Mouse (Mus musculus): Measurements from ENCODE around the gene Unc119b.
"Not testable (repeated sequence)": the region's sequence is repeated elsewhere in the genome, so short reads cannot be mapped to it uniquely, and the experiment has no call there.

The Unc119b gene

DNA sequence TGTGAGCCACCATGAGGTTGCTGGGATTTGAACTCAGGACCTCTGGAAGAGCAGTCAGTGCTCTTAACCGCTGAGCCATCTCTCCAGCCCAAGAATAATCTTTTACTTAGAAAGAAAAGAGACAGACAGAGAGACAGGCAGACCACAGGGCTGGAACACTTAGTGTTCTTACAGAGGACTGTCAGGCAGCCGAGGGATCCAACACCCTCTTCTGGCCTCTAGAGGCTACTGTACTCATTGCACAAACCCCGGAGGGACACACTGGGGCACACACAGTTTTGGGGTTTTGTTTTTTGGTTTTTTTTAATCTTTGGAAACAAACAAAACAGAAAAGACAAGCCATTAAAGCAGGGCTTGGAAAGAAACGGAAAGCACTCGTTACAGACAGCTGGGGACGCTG lies 5.4 kb downstream of the Unc119b start:
- DNase-seq, result no peak

GRCm38 (mm10) chr5:115127421-115128179 lies 7.2 kb downstream of the Unc119b start:
- DNase-seq, result no peak

DNA sequence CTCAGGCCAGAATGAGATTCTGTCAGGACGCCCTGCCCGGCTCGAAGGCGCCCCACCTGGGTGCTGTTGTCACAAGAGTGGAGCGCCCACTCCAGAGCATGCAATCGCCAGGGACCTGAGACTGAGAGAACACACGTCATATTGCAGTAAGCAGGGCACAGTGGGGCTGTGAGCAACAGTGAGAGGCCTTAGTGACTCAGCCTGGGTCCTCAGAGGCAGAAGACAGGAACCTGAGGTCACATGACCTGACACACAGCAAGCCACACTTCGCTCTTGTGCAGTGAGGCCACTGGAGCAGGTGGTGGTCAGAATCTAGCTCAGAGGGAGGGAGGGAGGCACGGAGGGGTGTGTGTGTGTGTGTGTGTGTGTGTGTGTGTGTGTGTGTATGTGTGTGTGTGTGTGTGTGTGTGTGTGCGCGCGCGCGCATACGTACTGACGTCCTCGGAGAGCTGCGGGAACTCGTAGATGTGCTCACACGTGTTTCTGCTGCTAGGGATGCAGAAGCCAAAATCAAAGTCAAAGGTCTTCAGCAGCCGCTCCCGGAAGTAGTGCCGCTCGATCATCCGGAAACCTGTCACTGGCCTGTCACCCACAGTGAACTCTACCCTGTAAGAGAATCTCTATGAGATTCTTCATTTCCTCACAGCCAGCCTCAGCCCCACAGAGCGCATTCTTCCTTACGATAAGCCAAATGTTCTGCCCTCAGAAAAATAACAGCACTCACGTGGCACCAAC lies 8.0 kb downstream of the Unc119b start:
- DNase-seq, result no peak

- DNase-seq, result peak; percentile 88
These were observed 9.4 kb downstream of the Unc119b start for GRCm38 (mm10) chr5:115125211-115125871.

- no peak for DNase-seq
These were observed 10.1 kb downstream of the Unc119b start for GRCm38 (mm10) chr5:115124690-115125089.

- DNase-seq, result peak; percentile 45
These were observed 13.8 kb downstream of the Unc119b start for GRCm38 (mm10) chr5:115120978-115121377.

- DNase-seq, result peak; percentile 85
These were observed 15.7 kb downstream of the Unc119b start, which contains the start of gene Acads for GRCm38 (mm10) chr5:115118961-115119570. Gene Acads (minus strand): TSS chr5:115119346.

- DNase-seq, result no peak
These were observed 17.3 kb downstream of the Unc119b start for GRCm38 (mm10) chr5:115117467-115117866.

DNA sequence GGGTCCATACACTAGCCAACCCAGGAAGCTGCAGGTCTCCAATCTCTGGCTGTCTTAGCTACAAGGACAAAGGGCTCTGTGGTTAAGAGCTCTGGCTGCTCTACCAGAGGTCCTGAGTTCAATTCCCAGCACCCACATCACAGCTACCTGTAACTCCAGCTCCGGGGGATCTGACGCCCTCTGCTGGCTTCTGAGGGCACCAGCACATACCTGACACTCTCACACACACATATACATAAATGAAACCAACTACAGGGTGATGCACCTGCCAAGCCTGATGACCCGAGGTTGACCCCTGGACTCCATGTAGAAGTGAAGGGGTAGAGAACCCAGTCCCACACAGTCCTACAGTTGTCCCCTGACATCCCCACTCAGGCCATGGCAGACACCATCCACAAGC lies 18.3 kb downstream of the Unc119b start:
- no peak for DNase-seq

- DNase-seq, result no peak
These were observed 20.3 kb downstream of the Unc119b start for GRCm38 (mm10) chr5:115114501-115114900.

GRCm38 (mm10) chr5:115113244-115113643 lies 21.5 kb downstream of the Unc119b start:
- DNase-seq, result no peak

DNA sequence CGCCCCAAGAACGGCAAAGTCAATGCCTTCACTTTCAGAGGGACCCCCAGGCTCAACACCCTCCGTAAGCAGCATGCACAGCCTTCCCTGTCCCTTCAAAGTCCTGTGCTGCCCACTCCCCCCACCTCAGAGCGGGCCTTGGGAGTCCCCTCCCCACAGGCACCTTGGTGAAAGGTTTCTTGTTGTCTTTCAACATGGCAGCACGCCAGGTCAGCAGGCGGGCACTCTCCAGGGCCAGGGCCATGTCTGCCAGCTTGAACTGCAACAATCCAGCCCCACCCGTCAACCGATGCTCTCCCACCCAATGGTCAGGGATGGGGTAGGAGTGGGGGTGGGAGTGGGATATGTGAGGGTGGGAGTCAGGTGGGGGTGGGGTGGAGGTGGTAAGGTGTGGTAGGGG lies 23.6 kb downstream of the Unc119b start:
- no peak for DNase-seq

GRCm38 (mm10) chr5:115103253-115103652 lies 31.5 kb downstream of the Unc119b start:
- DNase-seq, result not testable (repeated sequence)

DNA sequence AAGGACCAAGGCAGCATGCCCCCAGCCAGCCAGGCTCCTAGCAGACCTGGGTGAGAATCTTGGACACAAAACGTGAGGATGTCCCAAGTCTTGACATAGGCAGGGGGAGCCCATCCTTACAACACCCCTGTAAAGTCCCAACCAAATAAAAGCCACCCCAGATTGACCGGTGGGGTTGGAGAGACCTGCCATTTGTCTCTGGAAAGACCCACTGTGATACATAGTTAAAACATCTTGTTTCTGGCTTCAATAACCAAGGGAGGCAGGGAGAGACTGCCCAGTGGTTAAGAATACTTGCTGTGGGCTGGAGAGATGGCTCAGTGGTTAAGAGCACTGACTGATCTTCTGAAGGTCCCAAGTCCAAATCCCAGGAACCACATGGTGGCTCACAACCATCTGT lies 32.5 kb downstream of the Unc119b start:
- no peak for DNase-seq

GRCm38 (mm10) chr5:115100473-115100872 lies 34.3 kb downstream of the Unc119b start:
- no peak for DNase-seq

GRCm38 (mm10) chr5:115099991-115100390 lies 34.8 kb downstream of the Unc119b start:
- no peak for DNase-seq

DNA sequence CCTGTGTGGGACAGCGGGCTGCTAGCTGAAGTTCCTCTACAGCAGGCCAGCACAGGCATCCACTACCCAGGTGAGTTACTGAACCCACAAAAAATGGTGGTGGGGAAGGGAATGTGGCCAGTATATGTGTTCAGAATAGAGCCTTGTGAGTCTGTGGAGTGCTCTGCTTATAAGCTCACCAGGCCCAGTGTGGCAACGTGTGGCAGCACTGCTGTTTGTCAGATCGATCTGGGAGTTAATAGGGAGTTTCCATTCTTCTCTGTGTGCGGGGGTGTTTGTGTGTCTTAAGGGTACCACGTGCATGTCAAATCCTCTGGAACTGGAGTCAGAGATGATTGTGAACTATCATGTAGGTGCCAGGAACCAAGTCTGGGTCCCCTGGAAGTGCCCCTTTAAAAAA lies 35.2 kb downstream of the Unc119b start:
- DNase-seq, result no peak

DNA sequence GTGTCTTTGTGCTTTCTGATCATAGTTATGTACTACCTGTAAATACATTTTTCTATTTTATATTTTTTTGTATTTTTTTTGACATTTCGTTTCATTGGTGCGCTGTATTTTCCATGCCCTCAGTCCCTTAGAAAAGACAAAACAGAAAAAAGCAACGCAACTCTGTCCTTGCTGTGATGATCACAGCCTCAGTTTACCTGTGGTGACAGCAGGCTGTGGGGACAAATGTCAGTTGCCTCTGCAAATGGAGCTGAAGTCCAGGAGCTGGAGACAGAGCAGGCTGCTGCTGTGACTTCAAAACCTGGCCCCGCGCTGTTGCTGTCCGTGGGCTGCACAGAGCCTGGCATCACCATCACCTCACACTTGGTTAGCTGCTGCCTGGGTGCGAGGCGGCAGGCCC lies 36.6 kb downstream of the Unc119b start, which contains the start of gene Gm10401:
Gene Gm10401 (minus strand): TSS at position 101 of the 400 bp plus-strand sequence.
- no peak for DNase-seq

GRCm38 (mm10) chr5:115091776-115092175 lies 43.0 kb downstream of the Unc119b start:
- DNase-seq, result no peak

- no peak for DNase-seq
These were observed 43.8 kb downstream of the Unc119b start for GRCm38 (mm10) chr5:115091015-115091414.

GRCm38 (mm10) chr5:115089592-115090268 lies 45.0 kb downstream of the Unc119b start:
- DNase-seq, result no peak

GRCm38 (mm10) chr5:115085675-115086074 lies 49.1 kb downstream of the Unc119b start:
- no peak for DNase-seq

- no peak for DNase-seq
These were observed 51.3 kb downstream of the Unc119b start for GRCm38 (mm10) chr5:115083492-115083891.
